12 mouse cellular contexts compared by ENCODE assay signal in genomic region chr1:80062121-80062520, GRCm38 (mm10).
"Had no signal": no experiment of that assay in that cellular context is flagged by ENCODE, and none has a peak within 500 bp of the region (broad histone marks: within the 10 kb centered on the region; RNA-seq: fewer than 3 reads in every experiment).

No protein-coding gene starts in this region.

- H3K4me3 ChIP-seq: layer of hippocampus, adult 2 months; myocyte; neural tube, embryonic 15.5 days had no signal

- H3K9me3 ChIP-seq: neural tube, embryonic 15.5 days had no signal

- H3K27me3 ChIP-seq: neural tube, embryonic 15.5 days had no signal

- H3K27ac ChIP-seq: layer of hippocampus, adult 2 months; liver, embryonic 14.5 days; neural tube, embryonic 15.5 days had no signal

- H3K4me2 ChIP-seq: neural tube, embryonic 15.5 days had no signal

- H3K36me3 ChIP-seq: neural tube, embryonic 15.5 days had no signal

- DNase-seq: kidney, adult 18-20 months; kidney, postnatal 10 days; kidney, postnatal 4 days; left cerebral cortex, postnatal 4 days; lung, adult 18-20 months; right cerebral cortex, adult 18-20 months; right cerebral cortex, postnatal 25 days; thymus, postnatal 4 days had no signal

- H3K9ac ChIP-seq: liver, embryonic 14.5 days; neural tube, embryonic 15.5 days had no signal
